Mouse (Mus musculus) kidney, postnatal 0 days (tissue): ENCODE measurements around the gene Tnip2. TPM values are rescaled to one million over a fixed set of nuclear protein-coding genes. Genes with fewer than 3 reads are reported as not detected.

Experiments
- ATAC-seq: fragments of 200-750 bp; cut with Nextera tagmentation; replicated peaks from 2 replicates; pipeline ENCODE4 v1.8.0; 2017; ENCODE audit warnings: low read depth, moderate number of reproducible peaks, moderate TSS enrichment, moderate library complexity; ENCODE audit not compliant: low FRiP score
- DNase-seq: peaks from one replicate; pipeline ENCODE4 v3.0.0-alpha.2; 2016; ENCODE audit warnings: low spot score
- H3K27ac ChIP-seq: fragments of 300-500 bp; sonication (generic); 2 replicates; pipeline ENCODE4 v1.5.1; 2014; ENCODE audit warnings: mild to moderate bottlenecking
- H3K27me3 ChIP-seq: fragments of 300-500 bp; sonication (generic); 2 replicates; pipeline ENCODE4 v1.6.1; 2014; ENCODE audit warnings: low read length, mixed read lengths; ENCODE audit not compliant: insufficient read depth
- H3K36me3 ChIP-seq: fragments of 300-500 bp; sonication (generic); 2 replicates; pipeline ENCODE4 v1.6.1; 2014; ENCODE audit warnings: low read length, mixed read lengths; ENCODE audit not compliant: insufficient read depth
- H3K4me1 ChIP-seq: fragments of 300-500 bp; sonication (generic); replicated peaks from 2 replicates; pipeline ENCODE4 v1.6.1; 2014; ENCODE audit warnings: antibody characterized with exemption, low read length, mixed read lengths; ENCODE audit not compliant: insufficient read depth
- H3K4me2 ChIP-seq: fragments of 300-500 bp; sonication (generic); 2 replicates; pipeline ENCODE4 v1.6.1; 2014; ENCODE audit warnings: mild to moderate bottlenecking, low read length, moderate library complexity, mixed read lengths
- H3K4me3 ChIP-seq: fragments of 300-500 bp; sonication (generic); replicated peaks from 2 replicates; pipeline ENCODE4 v1.5.1; 2014; ENCODE audit warnings: low read depth, low read length
- H3K9ac ChIP-seq: fragments of 300-500 bp; sonication (generic); 2 replicates; pipeline ENCODE4 v1.6.1; 2014; ENCODE audit warnings: low read depth, low read length
- H3K9me3 ChIP-seq: fragments of 300-500 bp; sonication (generic); replicated peaks from 2 replicates; pipeline ENCODE4 v1.6.1; 2016; ENCODE audit warnings: low read length, inconsistent platforms, mixed read lengths
- CTCF ChIP-seq: IDR thresholded peaks from 2 replicates; pipeline ENCODE4 v1.5.1; 2016; ENCODE audit warnings: antibody characterized with exemption, low read depth, mild to moderate bottlenecking, moderate library complexity
- WGBS: fragments of 180-500 bp; shearing (Covaris S2); extraction: QIAGEN DNeasy Blood & Tissue Kit; methylation state at CpG from one replicate; pipeline ENCODE4 v1.1.7; 2014; 5-methylcytosine and 5-hydroxymethylcytosine counted together
- polyA plus RNA-seq: library from polyadenylated mRNA; unstranded; fragments of >200 nt; fragmentation: Nextera tagmentation; extraction: Ambion mirVana; gene quantifications from 2 replicates; pipeline ENCODE4 v1.2.1, GENCODE M21; 2015

The Tnip2 gene
- polyA plus RNA-seq: 16.5 and 17.6 TPM in 2 replicates

GRCm38 (mm10) chr5:34513466-34514217, at the start of gene Tnip2:
Gene Tnip2 (minus strand): TSS chr5:34513991.
- under 1% methylated on average over 64 of the region's 64 CpGs for WGBS
- H3K9me3 ChIP-seq: no peaks in the 10 kb centered on the region
- H3K27ac ChIP-seq: peak within 1 kb of the TSS; percentile 60; the same call in 1 of the 2 replicates
- peak; percentile 96 for ATAC-seq
- peak within 1 kb of the TSS; percentile 90 for H3K9ac ChIP-seq
- H3K4me3 ChIP-seq: peak within 1 kb of the TSS; percentile 75
- H3K27me3 ChIP-seq: no peaks in the 10 kb centered on the region
- H3K36me3 ChIP-seq: no peaks in the 10 kb centered on the region
- TF ChIP-seq CTCF: no peak
- H3K4me2 ChIP-seq: peak within 1 kb of the TSS; percentile 82
- peaks cover 6% of the 10 kb centered on the region; the same call in 1 of the 2 replicates for H3K4me1 ChIP-seq
- DNase-seq: peak; percentile 98

GRCm38 (mm10) chr5:34551821-34552220, 38.0 kb upstream of the Tnip2 start:
- TF ChIP-seq CTCF: no peak

GRCm38 (mm10) chr5:34550251-34550650, 36.5 kb upstream of the Tnip2 start:
- DNase-seq (no peak), ATAC-seq (no peak)

More at GRCm38 (mm10) chr5:34551821-34552220, 38.0 kb upstream of the Tnip2 start:
- no peaks in the 10 kb centered on the region for H3K9me3 ChIP-seq
- ATAC-seq: no peak
- H3K27ac ChIP-seq: no peak overlapping the region
- H3K36me3 ChIP-seq: peaks cover 27% of the 10 kb centered on the region
- no peak overlapping the region for H3K4me2 ChIP-seq
- H3K9ac ChIP-seq: no peak overlapping the region
- WGBS: 93% methylated on average over 4 of the region's 4 CpGs
- peaks cover 4% of the 10 kb centered on the region; the same call in 1 of the 2 replicates for H3K4me1 ChIP-seq
- no peak overlapping the region for H3K4me3 ChIP-seq
- no peaks in the 10 kb centered on the region for H3K27me3 ChIP-seq
- no peak for DNase-seq

GRCm38 (mm10) chr5:34549483-34550221, 35.9 kb upstream of the Tnip2 start:
- peak overlapping the region; percentile 72 for H3K4me3 ChIP-seq
- DNase-seq (peak; percentile 72), ATAC-seq (peak; percentile 67)
- TF ChIP-seq CTCF: no peak
- H3K9me3 ChIP-seq: no peaks in the 10 kb centered on the region
- H3K27ac ChIP-seq: peak overlapping the region; percentile 39; the same call in 1 of the 2 replicates
- under 1% methylated on average over 47 of the region's 49 CpGs for WGBS
- peak overlapping the region; percentile 79 for H3K9ac ChIP-seq
- peak overlapping the region; percentile 82 for H3K4me2 ChIP-seq
- H3K36me3 ChIP-seq: peaks cover 11% of the 10 kb centered on the region
- no peaks in the 10 kb centered on the region for H3K27me3 ChIP-seq
- H3K4me1 ChIP-seq: peaks cover 4% of the 10 kb centered on the region; the same call in 1 of the 2 replicates

More at GRCm38 (mm10) chr5:34550251-34550650, 36.5 kb upstream of the Tnip2 start:
- 10% methylated on average over 6 of the region's 6 CpGs for WGBS
- Histone ChIP-seq H3K36me3 (peaks cover 15% of the 10 kb centered on the region), H3K4me1 (peaks cover 4% of the 10 kb centered on the region; the same call in 1 of the 2 replicates), H3K9me3 (no peaks in the 10 kb centered on the region), H3K9ac (peak overlapping the region; percentile 79; the same call in 1 of the 2 replicates), H3K27me3 (no peaks in the 10 kb centered on the region), H3K4me3 (peak overlapping the region; percentile 72), H3K4me2 (peak overlapping the region; percentile 82), H3K27ac (no peak overlapping the region)
- TF ChIP-seq CTCF: no peak

GRCm38 (mm10) chr5:34549135-34549482, 35.3 kb upstream of the Tnip2 start:
- Histone ChIP-seq H3K4me3 (peak overlapping the region; percentile 72), H3K36me3 (peaks cover 9% of the 10 kb centered on the region), H3K9ac (peak overlapping the region; percentile 79), H3K4me2 (peak overlapping the region; percentile 82), H3K9me3 (no peaks in the 10 kb centered on the region), H3K27ac (no peak overlapping the region), H3K4me1 (peaks cover 4% of the 10 kb centered on the region; the same call in 1 of the 2 replicates), H3K27me3 (no peaks in the 10 kb centered on the region)
- DNase-seq (no peak), ATAC-seq (no peak)
- 14% methylated on average over 8 of the region's 8 CpGs for WGBS
- TF ChIP-seq CTCF: no peak

GRCm38 (mm10) chr5:34547410-34547809, 33.6 kb upstream of the Tnip2 start:
- Histone ChIP-seq H3K9me3 (no peaks in the 10 kb centered on the region), H3K36me3 (peaks cover under 1% of the 10 kb centered on the region; the same call in 1 of the 2 replicates), H3K9ac (no peak overlapping the region), H3K27ac (no peak overlapping the region), H3K4me2 (no peak overlapping the region), H3K4me1 (peaks cover 4% of the 10 kb centered on the region; the same call in 1 of the 2 replicates), H3K4me3 (no peak overlapping the region), H3K27me3 (no peaks in the 10 kb centered on the region)
- DNase-seq: peak; percentile 69
- no peak for ATAC-seq
- TF ChIP-seq CTCF: peak; percentile 74
